Mouse (Mus musculus): ENCODE measurements around the gene Celf6. TPM values are rescaled to one million over a fixed set of nuclear protein-coding genes. Genes with fewer than 3 reads are reported as not detected.
A peak's percentile ranks its signal among the peaks of the same experiment; 100 is the strongest.

Celf6 gene
- polyA plus RNA-seq, 1 experiment from 2014 or later = not detected

- H3K9ac ChIP-seq (ENCODE audit: low read length) = no peak overlapping the region
- ATAC-seq (ENCODE audit: insufficient number of reproducible peaks, low FRiP score, low TSS enrichment, low read depth) (no peak), DNase-seq (ENCODE audit: low spot score) (no peak)
- 87% methylated on average over 10 of the region's 10 CpGs for whole genome bisulfite sequencing
- no peaks in the 10 kb centered on the region for H3K9me3 ChIP-seq (ENCODE audit: control insufficient read depth, low read length)
- H3K4me2 ChIP-seq (ENCODE audit: low read depth, severe bottlenecking) = no peak overlapping the region
- H3K27me3 ChIP-seq (ENCODE audit: control insufficient read depth, insufficient read depth, low read length) = no peaks in the 10 kb centered on the region
- no peaks in the 10 kb centered on the region for H3K4me1 ChIP-seq (ENCODE audit: control insufficient read depth, insufficient read depth, low read length)
- no peak overlapping the region for H3K4me3 ChIP-seq (ENCODE audit: low read depth, low read length)
- H3K36me3 ChIP-seq (ENCODE audit: control insufficient read depth, insufficient read depth, low read length) = no peaks in the 10 kb centered on the region
- H3K27ac ChIP-seq (replicated peaks; ENCODE audit: low read depth, low read length) = no peak overlapping the region
Observed at GRCm38 (mm10) chr9:59589703-59590439, 12.2 kb downstream of the Celf6 start.

DNA sequence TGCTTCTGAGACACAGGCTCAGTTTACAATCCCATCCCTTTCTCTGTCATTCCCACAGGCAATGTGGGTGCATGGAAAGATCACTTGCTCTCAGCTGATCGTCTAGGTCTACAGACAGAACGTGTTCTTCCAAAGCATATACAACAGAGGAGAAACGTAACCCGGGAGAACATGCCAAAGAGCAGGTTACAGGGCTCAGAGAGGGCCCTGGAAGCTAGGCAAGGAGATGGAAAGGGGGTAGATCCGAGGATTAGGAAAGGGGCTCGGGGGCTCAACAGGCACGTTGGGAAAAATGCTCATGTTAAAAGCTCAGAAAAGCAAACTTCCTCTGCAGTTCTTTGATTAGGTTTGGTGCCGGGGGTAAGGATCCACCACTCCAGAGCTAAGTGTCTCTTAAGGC lies 23.9 kb downstream of the Celf6 start:
- Histone ChIP-seq H3K4me3 (ENCODE audit: low read depth, low read length) (no peak overlapping the region), H3K9me3 (ENCODE audit: control insufficient read depth, low read length) (no peaks in the 10 kb centered on the region), H3K9ac (ENCODE audit: low read length) (no peak overlapping the region), H3K27ac (replicated peaks; ENCODE audit: low read depth, low read length) (no peak overlapping the region), H3K4me1 (ENCODE audit: control insufficient read depth, insufficient read depth, low read length) (no peaks in the 10 kb centered on the region), H3K36me3 (ENCODE audit: control insufficient read depth, insufficient read depth, low read length) (no peaks in the 10 kb centered on the region), H3K4me2 (ENCODE audit: low read depth, severe bottlenecking) (no peak overlapping the region), H3K27me3 (ENCODE audit: control insufficient read depth, insufficient read depth, low read length) (peaks cover 9% of the 10 kb centered on the region)
- 78% methylated on average over 8 of the region's 8 CpGs for WGBS
- DNase-seq (ENCODE audit: low spot score) (no peak), ATAC-seq (ENCODE audit: insufficient number of reproducible peaks, low FRiP score, low TSS enrichment, low read depth) (no peak)

GRCm38 (mm10) chr9:59605967-59606366 lies 28.2 kb downstream of the Celf6 start:
- Histone ChIP-seq H3K4me2 (ENCODE audit: low read depth, severe bottlenecking) (no peak overlapping the region), H3K9me3 (ENCODE audit: control insufficient read depth, low read length) (no peaks in the 10 kb centered on the region), H3K4me1 (ENCODE audit: control insufficient read depth, insufficient read depth, low read length) (no peaks in the 10 kb centered on the region), H3K27me3 (ENCODE audit: control insufficient read depth, insufficient read depth, low read length) (peaks cover 9% of the 10 kb centered on the region), H3K36me3 (ENCODE audit: control insufficient read depth, insufficient read depth, low read length) (no peaks in the 10 kb centered on the region), H3K4me3 (ENCODE audit: low read depth, low read length) (no peak overlapping the region), H3K9ac (ENCODE audit: low read length) (no peak overlapping the region), H3K27ac (replicated peaks; ENCODE audit: low read depth, low read length) (no peak overlapping the region)
- WGBS = 54% methylated on average over 6 of the region's 6 CpGs
- DNase-seq (ENCODE audit: low spot score) (no peak), ATAC-seq (ENCODE audit: insufficient number of reproducible peaks, low FRiP score, low TSS enrichment, low read depth) (no peak)

DNA sequence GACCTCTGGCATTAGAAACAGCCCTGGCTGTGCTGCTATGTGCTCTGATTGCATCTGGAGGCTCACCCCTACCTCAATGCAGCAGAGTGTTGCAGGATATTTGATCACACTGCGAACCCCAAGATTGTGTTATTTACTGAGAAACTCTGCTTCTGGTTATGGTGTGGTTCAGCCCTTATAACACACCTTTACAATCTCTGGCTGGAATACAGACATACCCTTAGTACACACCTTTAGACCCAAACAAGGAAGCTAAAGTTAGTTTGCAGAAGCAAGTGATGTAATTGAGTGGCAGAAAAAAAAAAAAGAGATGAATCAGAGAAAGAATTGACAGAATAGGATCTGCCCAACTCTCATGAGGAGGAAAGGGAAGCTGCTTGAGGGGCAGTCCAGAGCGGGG lies 33.2 kb downstream of the Celf6 start:
- no peak overlapping the region for H3K4me3 ChIP-seq (ENCODE audit: low read depth, low read length)
- H3K4me1 ChIP-seq (ENCODE audit: control insufficient read depth, insufficient read depth, low read length) = no peaks in the 10 kb centered on the region
- H3K36me3 ChIP-seq (ENCODE audit: control insufficient read depth, insufficient read depth, low read length) = no peaks in the 10 kb centered on the region
- no peak for ATAC-seq (ENCODE audit: insufficient number of reproducible peaks, low FRiP score, low TSS enrichment, low read depth)
- 89% methylated on average over 2 of the region's 2 CpGs for WGBS
- H3K9ac ChIP-seq (ENCODE audit: low read length) = no peak overlapping the region
- no peak overlapping the region for H3K27ac ChIP-seq (replicated peaks; ENCODE audit: low read depth, low read length)
- H3K27me3 ChIP-seq (ENCODE audit: control insufficient read depth, insufficient read depth, low read length) = no peaks in the 10 kb centered on the region
- no peak overlapping the region for H3K4me2 ChIP-seq (ENCODE audit: low read depth, severe bottlenecking)
- DNase-seq (ENCODE audit: low spot score) = no peak
- no peaks in the 10 kb centered on the region for H3K9me3 ChIP-seq (ENCODE audit: control insufficient read depth, low read length)

DNA sequence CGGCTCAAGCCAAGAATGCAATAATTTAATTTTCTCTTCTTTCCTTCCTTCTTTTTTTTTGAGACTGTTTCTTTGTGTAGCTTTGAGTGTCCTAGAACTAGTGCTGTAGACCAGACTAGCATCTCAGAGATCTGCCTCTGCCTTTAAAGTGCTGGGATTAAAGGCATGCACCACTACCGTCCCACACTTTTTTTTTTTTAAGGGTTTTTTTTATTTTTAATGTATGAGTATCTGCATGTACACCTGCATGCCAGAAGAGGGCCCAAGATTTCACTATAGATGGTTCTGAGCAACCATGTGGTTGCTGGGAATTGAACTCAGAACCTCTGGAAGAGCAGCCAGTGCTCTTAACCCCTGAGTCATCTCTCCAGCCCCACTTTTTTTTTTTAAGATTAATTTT lies 38.1 kb downstream of the Celf6 start:
- H3K9ac ChIP-seq (ENCODE audit: low read length) = no peak overlapping the region
- H3K4me1 ChIP-seq (ENCODE audit: control insufficient read depth, insufficient read depth, low read length) = no peaks in the 10 kb centered on the region
- ATAC-seq (ENCODE audit: insufficient number of reproducible peaks, low FRiP score, low TSS enrichment, low read depth) (no peak), DNase-seq (ENCODE audit: low spot score) (no peak)
- H3K27ac ChIP-seq (replicated peaks; ENCODE audit: low read depth, low read length) = no peak overlapping the region
- no peaks in the 10 kb centered on the region for H3K36me3 ChIP-seq (ENCODE audit: control insufficient read depth, insufficient read depth, low read length)
- H3K9me3 ChIP-seq (ENCODE audit: control insufficient read depth, low read length) = no peaks in the 10 kb centered on the region
- no peaks in the 10 kb centered on the region for H3K27me3 ChIP-seq (ENCODE audit: control insufficient read depth, insufficient read depth, low read length)
- H3K4me2 ChIP-seq (ENCODE audit: low read depth, severe bottlenecking) = no peak overlapping the region
- WGBS = 85% methylated on average over 2 of the region's 2 CpGs
- H3K4me3 ChIP-seq (ENCODE audit: low read depth, low read length) = no peak overlapping the region

GRCm38 (mm10) chr9:59616622-59617306 lies 39.0 kb downstream of the Celf6 start, which contains the start of gene Parp6:
TSS of gene Parp6 (plus strand) at chr9:59617284.
- WGBS = under 1% methylated on average over 36 of the region's 36 CpGs
- Histone ChIP-seq H3K9ac (ENCODE audit: low read length) (peak within 1 kb of the TSS; percentile 94), H3K4me3 (ENCODE audit: low read depth, low read length) (peak within 1 kb of the TSS; percentile 89), H3K27ac (replicated peaks; ENCODE audit: low read depth, low read length) (peak within 1 kb of the TSS; percentile 58), H3K4me2 (ENCODE audit: low read depth, severe bottlenecking) (peak within 1 kb of the TSS; percentile 58), H3K36me3 (ENCODE audit: control insufficient read depth, insufficient read depth, low read length) (no peaks in the 10 kb centered on the region), H3K9me3 (ENCODE audit: control insufficient read depth, low read length) (no peaks in the 10 kb centered on the region), H3K27me3 (ENCODE audit: control insufficient read depth, insufficient read depth, low read length) (no peaks in the 10 kb centered on the region), H3K4me1 (ENCODE audit: control insufficient read depth, insufficient read depth, low read length) (no peaks in the 10 kb centered on the region)
- DNase-seq (ENCODE audit: low spot score) (peak; percentile 98), ATAC-seq (ENCODE audit: insufficient number of reproducible peaks, low FRiP score, low TSS enrichment, low read depth) (peak; percentile 97)

DNA sequence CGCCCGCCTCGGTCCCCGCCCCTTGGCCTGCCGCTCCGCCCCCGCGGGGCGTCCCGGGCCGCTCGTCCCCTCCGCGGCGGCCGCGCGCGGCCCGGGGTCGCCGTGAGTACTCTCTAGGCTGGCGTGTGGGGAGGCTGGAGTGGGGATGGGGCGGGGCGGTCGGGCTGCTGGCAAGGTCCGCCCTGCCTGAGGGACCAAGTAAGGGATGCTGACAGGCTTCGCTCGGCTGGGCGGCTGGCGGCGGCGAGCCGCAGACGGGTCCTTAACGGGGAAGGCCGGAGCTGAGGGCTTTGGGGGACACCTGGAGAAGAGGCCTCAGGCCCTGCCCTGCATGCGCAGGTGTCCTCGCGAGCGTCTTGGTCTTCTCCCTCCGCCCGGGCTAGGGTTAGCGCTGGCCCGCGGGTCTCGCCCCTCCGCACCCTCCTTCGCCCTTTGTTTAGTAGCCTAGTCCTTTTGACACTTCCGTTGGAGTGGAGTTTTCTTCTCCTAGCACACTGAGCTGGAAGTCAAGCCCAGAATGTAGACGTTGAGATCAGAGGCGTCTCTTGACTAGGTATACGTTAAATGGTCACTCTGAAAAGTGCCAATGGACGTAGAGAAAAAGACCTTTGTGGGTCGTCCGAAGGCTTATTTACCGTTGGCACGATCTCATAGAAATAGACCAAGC lies 39.7 kb downstream of the Celf6 start:
- H3K9me3 ChIP-seq (ENCODE audit: control insufficient read depth, low read length) = no peaks in the 10 kb centered on the region
- no peaks in the 10 kb centered on the region for H3K4me1 ChIP-seq (ENCODE audit: control insufficient read depth, insufficient read depth, low read length)
- no peaks in the 10 kb centered on the region for H3K27me3 ChIP-seq (ENCODE audit: control insufficient read depth, insufficient read depth, low read length)
- no peaks in the 10 kb centered on the region for H3K36me3 ChIP-seq (ENCODE audit: control insufficient read depth, insufficient read depth, low read length)
- H3K27ac ChIP-seq (replicated peaks; ENCODE audit: low read depth, low read length) = peak overlapping the region; percentile 58
- H3K9ac ChIP-seq (ENCODE audit: low read length) = peak overlapping the region; percentile 94
- DNase-seq (ENCODE audit: low spot score) = no peak
- peak overlapping the region; percentile 58 for H3K4me2 ChIP-seq (ENCODE audit: low read depth, severe bottlenecking)
- ATAC-seq (ENCODE audit: insufficient number of reproducible peaks, low FRiP score, low TSS enrichment, low read depth) = peak; percentile 93
- WGBS = under 1% methylated on average over 53 of the region's 58 CpGs
- H3K4me3 ChIP-seq (ENCODE audit: low read depth, low read length) = peak overlapping the region; percentile 89

DNA sequence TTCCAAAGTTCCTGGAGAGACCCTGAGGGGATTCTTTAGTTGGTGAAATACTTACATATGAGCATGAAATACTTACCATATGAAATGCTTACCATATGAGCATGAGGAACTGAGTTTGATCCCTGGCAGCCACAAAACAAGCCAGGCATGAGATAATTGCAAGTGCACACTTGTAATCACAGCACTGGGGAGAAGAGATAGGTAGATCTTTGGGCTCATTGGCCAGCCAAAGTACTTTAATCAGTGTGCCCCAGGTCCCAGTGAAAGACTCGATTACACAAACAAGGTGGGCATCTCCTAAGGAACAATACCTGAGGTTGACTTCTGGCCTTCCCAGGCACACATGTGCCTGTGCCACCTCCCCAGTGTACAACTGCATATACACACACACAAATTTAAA lies 60.7 kb downstream of the Celf6 start:
- H3K27ac ChIP-seq (replicated peaks; ENCODE audit: low read depth, low read length) = no peak overlapping the region
- H3K9ac ChIP-seq (ENCODE audit: low read length) = no peak overlapping the region
- H3K36me3 ChIP-seq (ENCODE audit: control insufficient read depth, insufficient read depth, low read length) = peaks cover 9% of the 10 kb centered on the region
- DNase-seq (ENCODE audit: low spot score) (no peak), ATAC-seq (ENCODE audit: insufficient number of reproducible peaks, low FRiP score, low TSS enrichment, low read depth) (no peak)
- H3K9me3 ChIP-seq (ENCODE audit: control insufficient read depth, low read length) = no peaks in the 10 kb centered on the region
- 89% methylated on average over 1 of the region's 1 CpGs for WGBS
- no peak overlapping the region for H3K4me3 ChIP-seq (ENCODE audit: low read depth, low read length)
- no peaks in the 10 kb centered on the region for H3K27me3 ChIP-seq (ENCODE audit: control insufficient read depth, insufficient read depth, low read length)
- H3K4me2 ChIP-seq (ENCODE audit: low read depth, severe bottlenecking) = no peak overlapping the region
- no peaks in the 10 kb centered on the region for H3K4me1 ChIP-seq (ENCODE audit: control insufficient read depth, insufficient read depth, low read length)

Measured in limb, embryonic 11.5 days (tissue).